Mouse (Mus musculus) adrenal gland, postnatal 4 days (tissue): ENCODE data around the gene Ano4. TPM values are rescaled to one million over a fixed set of nuclear protein-coding genes. Genes with fewer than 3 reads are reported as not detected.

ENCODE experiments used
- DNase-seq, 2 experiments: peaks; one replicate each; pipeline ENCODE4 v3.0.0; 2021 to 2022; ENCODE audit warnings: low spot score in 2 of 2, mixed read lengths in 2 of 2
- total RNA-seq, 2 experiments: library from RNA; stranded (reverse); gene quantifications; 2 replicates each; pipeline ENCODE4 v1.2.3; 2021

Ano4 gene
- total RNA-seq, 2 experiments from 2014 or later, result 1.8 to 1.9 TPM

- DNase-seq, result no peak
Observed at GRCm38 (mm10) chr10:88968586-88968985, 376.0 kb downstream of the Ano4 start.

DNA sequence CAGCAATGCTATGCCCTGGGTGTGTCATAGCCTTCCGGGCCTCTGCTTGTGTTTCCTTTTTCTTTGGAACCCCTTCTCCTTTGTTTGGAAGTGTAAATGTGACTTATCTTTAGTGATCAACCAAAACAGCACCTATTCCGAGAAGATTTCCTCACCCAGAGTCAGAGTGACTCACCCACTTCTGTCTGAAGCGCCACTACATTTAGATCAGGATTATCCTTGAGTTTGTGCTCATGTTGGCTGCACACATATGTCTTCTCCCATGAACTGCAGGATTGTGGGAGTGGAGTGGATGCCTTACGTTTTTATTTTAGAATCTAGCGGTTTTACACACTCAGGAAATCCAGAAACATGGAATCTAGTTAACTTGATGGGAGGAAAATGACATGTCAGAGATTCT is 383.8 kb downstream of the Ano4 start:
- no peak for DNase-seq

- no peak for DNase-seq
Observed at GRCm38 (mm10) chr10:88950297-88950653, 394.3 kb downstream of the Ano4 start.

GRCm38 (mm10) chr10:88949649-88950296 is 394.8 kb downstream of the Ano4 start:
- DNase-seq, result peak in 1 of 2 experiments; percentile 9

Other genes starting within 250 kb of the Ano4 start
- gene Gas2l3, start 99.2 kb upstream of the Ano4 start, total RNA-seq, result 10 to 100 TPM; 14.9 to 15.8 TPM
- gene Nr1h4, start 188.8 kb upstream of the Ano4 start, total RNA-seq, result 10 to 100 TPM; 21.0 to 27.0 TPM